Mouse (Mus musculus): ENCODE measurements at regions not wholly inside any gene's neighbourhood (a gene's known extent, or its start where the extent isn't known, plus 50 kb on each side); places are given as distances from the start of the nearest gene placed in this dataset.
A peak's percentile ranks its signal among the peaks of the same experiment; 100 is the strongest.

- Histone ChIP-seq H3K9me3 (replicated peaks) (no peaks in the 10 kb centered on the region), H3K4me3 (replicated peaks) (no peak overlapping the region), H3K27ac (replicated peaks) (no peak overlapping the region), H3K9ac (no peak overlapping the region), H3K4me2 (replicated peaks) (no peak overlapping the region), H3K4me1 (no peaks in the 10 kb centered on the region), H3K27me3 (no peaks in the 10 kb centered on the region), H3K36me3 (no peaks in the 10 kb centered on the region)
- 90% methylated on average over 4 of the region's 4 CpGs for WGBS
- ATAC-seq (ENCODE audit: insufficient number of reproducible peaks, low FRiP score, low TSS enrichment, low read depth): no peak
Observed at GRCm38 (mm10) chr7:64076764-64077360, 76.8 kb upstream of the Trpm1 start.

DNA sequence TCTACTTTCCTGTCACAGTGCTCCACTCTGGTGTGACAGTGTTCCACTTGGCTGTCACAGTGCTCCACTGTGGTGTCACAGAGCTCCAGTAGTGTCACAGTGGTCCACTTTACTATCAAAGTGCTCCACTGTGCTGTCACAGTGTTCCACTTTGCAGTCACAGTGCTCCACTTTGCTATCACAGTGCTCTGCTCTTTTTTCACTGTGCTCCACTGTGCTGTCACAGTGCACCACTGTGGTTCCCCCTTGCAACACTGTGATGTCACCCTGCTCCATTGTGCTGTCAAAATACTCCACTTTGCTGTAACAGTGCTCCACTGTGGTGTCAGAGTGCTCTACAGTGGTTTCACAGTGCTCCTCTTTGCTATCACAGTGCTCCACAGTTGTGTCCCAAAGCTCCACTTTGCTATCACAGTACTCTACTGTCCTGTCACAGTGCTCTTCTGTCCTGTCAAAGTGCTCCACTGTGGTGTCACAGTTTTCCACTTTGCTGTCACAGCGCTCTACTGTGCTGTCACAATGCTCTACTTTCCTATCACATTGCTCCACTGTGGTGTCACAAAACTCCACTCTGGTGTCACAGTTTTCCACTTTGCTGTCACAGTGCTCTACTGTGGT lies 77.8 kb upstream of the Trpm1 start:
- H3K4me1 ChIP-seq: no peaks in the 10 kb centered on the region
- no peak overlapping the region for H3K4me2 ChIP-seq (replicated peaks)
- H3K9ac ChIP-seq: no peak overlapping the region
- H3K4me3 ChIP-seq (replicated peaks): no peak overlapping the region
- H3K27me3 ChIP-seq: no peaks in the 10 kb centered on the region
- no peaks in the 10 kb centered on the region for H3K36me3 ChIP-seq
- no peak overlapping the region for H3K27ac ChIP-seq (replicated peaks)
- ATAC-seq (ENCODE audit: insufficient number of reproducible peaks, low FRiP score, low TSS enrichment, low read depth): no peak
- 85% methylated on average over 1 of the region's 1 CpGs for WGBS
- H3K9me3 ChIP-seq (replicated peaks): no peaks in the 10 kb centered on the region

DNA sequence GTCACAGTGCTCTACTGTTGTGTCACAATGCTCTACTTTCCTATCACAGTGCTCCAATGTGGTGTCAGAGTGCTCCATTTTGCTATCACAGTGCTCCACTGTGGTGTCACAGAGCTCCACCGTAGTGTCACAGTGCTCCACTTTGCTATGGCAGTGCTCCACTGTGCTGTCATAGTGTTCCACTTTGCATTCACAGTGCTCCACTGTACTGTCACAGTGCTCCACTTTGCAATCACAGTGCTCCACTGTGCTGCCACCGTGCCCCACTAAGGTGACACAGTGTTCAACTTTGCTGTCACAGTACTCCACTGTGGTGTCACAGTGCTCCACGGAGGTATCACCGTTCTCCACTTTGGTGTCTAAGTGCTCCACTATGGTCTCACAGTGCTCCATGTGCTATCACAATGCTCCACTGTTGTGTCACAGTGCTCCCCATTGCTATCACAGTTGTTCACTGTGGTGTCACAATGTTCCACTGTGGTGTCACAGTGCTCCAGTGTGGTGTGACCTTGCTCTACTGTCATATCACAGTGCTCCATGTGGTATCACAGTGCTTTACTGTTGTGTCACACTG lies 78.9 kb upstream of the Trpm1 start:
- WGBS: 94% methylated on average over 4 of the region's 4 CpGs
- 0 out of 2 replicates have a peak, but pooled peaks have one; percentile 16 for ATAC-seq (ENCODE audit: insufficient number of reproducible peaks, low FRiP score, low TSS enrichment, low read depth)
- H3K4me1 ChIP-seq: no peaks in the 10 kb centered on the region
- no peaks in the 10 kb centered on the region for H3K9me3 ChIP-seq (replicated peaks)
- no peak overlapping the region for H3K4me2 ChIP-seq (replicated peaks)
- H3K27ac ChIP-seq (replicated peaks): no peak overlapping the region
- no peak overlapping the region for H3K9ac ChIP-seq
- H3K36me3 ChIP-seq: no peaks in the 10 kb centered on the region
- H3K4me3 ChIP-seq (replicated peaks): no peak overlapping the region
- no peaks in the 10 kb centered on the region for H3K27me3 ChIP-seq

GRCm38 (mm10) chr7:64074186-64074585 lies 79.4 kb upstream of the Trpm1 start:
- no peaks in the 10 kb centered on the region for H3K36me3 ChIP-seq
- ATAC-seq (ENCODE audit: insufficient number of reproducible peaks, low FRiP score, low TSS enrichment, low read depth): no peak
- H3K4me1 ChIP-seq: no peaks in the 10 kb centered on the region
- H3K27me3 ChIP-seq: no peaks in the 10 kb centered on the region
- H3K27ac ChIP-seq (replicated peaks): no peak overlapping the region
- no peak overlapping the region for H3K9ac ChIP-seq
- H3K4me3 ChIP-seq (replicated peaks): no peak overlapping the region
- 89% methylated on average over 4 of the region's 4 CpGs for WGBS
- no peaks in the 10 kb centered on the region for H3K9me3 ChIP-seq (replicated peaks)
- no peak overlapping the region for H3K4me2 ChIP-seq (replicated peaks)

DNA sequence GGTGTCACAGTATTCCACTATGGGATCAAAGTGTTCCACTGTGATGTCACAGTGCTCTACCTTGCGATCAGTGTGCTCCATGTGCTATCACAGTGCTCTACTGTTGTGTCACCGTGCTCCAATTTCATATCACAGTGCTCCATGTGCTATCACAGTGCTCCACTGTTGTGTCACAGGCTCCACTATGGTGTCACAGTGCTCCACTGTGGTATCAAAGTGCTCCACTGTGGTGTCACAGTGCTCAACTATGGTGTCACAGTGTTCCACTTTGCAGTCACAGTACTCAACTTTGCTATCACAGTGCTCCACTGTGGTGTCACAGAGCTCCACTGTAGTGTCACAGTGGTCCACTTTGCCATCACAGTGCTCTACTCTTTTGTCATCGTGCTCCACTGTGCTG lies 79.9 kb upstream of the Trpm1 start:
- no peaks in the 10 kb centered on the region for H3K9me3 ChIP-seq (replicated peaks)
- no peak overlapping the region for H3K9ac ChIP-seq
- no peak overlapping the region for H3K4me3 ChIP-seq (replicated peaks)
- H3K27ac ChIP-seq (replicated peaks): no peak overlapping the region
- no peak overlapping the region for H3K4me2 ChIP-seq (replicated peaks)
- 96% methylated on average over 3 of the region's 3 CpGs for WGBS
- no peaks in the 10 kb centered on the region for H3K36me3 ChIP-seq
- ATAC-seq (ENCODE audit: insufficient number of reproducible peaks, low FRiP score, low TSS enrichment, low read depth): no peak
- no peaks in the 10 kb centered on the region for H3K27me3 ChIP-seq
- H3K4me1 ChIP-seq: no peaks in the 10 kb centered on the region

GRCm38 (mm10) chr7:64070930-64071329 lies 82.7 kb upstream of the Trpm1 start:
- Histone ChIP-seq H3K4me1 (no peaks in the 10 kb centered on the region), H3K4me3 (replicated peaks) (no peak overlapping the region), H3K27me3 (no peaks in the 10 kb centered on the region), H3K9ac (no peak overlapping the region), H3K27ac (replicated peaks) (no peak overlapping the region), H3K4me2 (replicated peaks) (no peak overlapping the region), H3K9me3 (replicated peaks) (no peaks in the 10 kb centered on the region), H3K36me3 (no peaks in the 10 kb centered on the region)
- ATAC-seq (ENCODE audit: insufficient number of reproducible peaks, low FRiP score, low TSS enrichment, low read depth): no peak
- 78% methylated on average over 5 of the region's 5 CpGs for WGBS

DNA sequence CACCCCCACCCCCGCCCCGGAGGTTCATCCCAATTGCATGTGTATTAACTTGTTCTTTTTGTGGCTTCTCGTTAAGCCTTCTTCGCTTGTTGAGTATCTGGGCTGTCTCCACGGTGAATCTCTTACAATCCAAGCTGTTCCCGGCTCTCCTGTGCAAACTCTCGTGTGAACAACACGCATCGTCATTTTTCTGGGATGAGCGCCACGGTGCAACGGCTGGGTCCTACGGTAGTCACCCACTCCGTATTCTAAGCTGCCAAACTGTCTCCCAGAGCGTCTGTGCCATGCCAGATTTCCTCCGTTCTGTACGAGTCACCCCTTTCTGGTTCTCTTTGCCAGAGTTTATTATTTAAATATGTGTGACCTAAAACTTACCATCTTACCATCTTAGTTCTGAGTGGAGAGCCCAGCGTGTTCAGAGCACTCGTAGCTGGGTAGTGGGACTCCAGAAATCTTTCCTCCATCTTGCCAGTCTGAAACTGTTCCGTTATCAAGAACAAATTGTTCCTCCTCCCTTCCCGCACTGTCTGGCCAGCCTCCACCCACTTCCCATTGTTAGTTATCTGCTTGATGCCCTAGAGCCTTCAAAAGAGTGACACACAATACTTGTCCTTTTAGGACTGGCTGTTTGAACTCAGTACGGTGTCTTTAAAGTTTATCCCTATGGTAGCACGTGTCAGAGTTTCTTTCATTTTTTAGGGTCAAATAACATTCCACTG lies 87.9 kb upstream of the Trpm1 start:
- H3K9ac ChIP-seq: no peak overlapping the region
- H3K4me1 ChIP-seq: 0 out of 2 replicates have a peak, but pooled peaks cover 7% of the 10 kb centered on the region
- H3K27ac ChIP-seq (replicated peaks): no peak overlapping the region
- no peak overlapping the region for H3K4me2 ChIP-seq (replicated peaks)
- no peak for ATAC-seq (ENCODE audit: insufficient number of reproducible peaks, low FRiP score, low TSS enrichment, low read depth)
- WGBS: 74% methylated on average over 23 of the region's 23 CpGs
- no peaks in the 10 kb centered on the region for H3K36me3 ChIP-seq
- no peaks in the 10 kb centered on the region for H3K9me3 ChIP-seq (replicated peaks)
- H3K4me3 ChIP-seq (replicated peaks): no peak overlapping the region
- no peaks in the 10 kb centered on the region for H3K27me3 ChIP-seq

DNA sequence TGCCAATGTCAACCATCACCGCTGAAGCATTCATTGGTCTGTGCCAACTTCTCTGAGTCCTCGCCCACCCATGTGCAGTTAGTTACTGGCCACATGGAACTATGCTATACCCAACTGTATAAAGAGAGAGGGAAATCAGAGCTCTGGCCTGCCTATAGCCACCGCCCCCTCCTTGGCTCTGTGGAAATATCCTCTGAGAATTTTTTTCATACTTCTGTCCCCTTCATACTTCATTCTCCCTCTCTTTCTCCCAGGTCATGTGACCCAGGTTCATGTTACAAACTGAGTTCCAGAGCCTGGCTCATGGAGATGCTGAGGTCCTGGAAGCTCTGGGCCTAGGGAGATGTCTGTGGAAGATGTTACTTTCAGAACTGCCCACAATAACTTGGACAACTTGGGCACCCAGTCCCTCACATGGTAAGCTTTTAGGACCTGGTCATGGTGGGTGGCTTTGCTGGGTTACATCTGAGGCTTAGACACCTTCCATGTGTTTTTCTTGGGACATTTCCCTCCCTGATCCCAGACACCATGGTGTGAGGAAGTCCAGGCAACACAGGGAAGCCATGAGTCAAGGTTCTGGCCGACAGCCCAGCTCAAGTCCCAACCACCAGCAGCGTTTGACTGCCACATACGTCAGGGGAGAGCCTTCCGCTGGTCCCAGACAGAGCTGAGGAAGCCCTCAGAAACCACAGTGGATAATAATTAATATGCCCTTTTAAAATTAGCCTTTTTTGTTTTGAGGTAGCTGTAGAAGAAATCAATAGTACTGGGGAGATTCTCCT lies 89.0 kb upstream of the Trpm1 start:
- no peak overlapping the region for H3K4me2 ChIP-seq (replicated peaks)
- no peaks in the 10 kb centered on the region for H3K27me3 ChIP-seq
- H3K36me3 ChIP-seq: no peaks in the 10 kb centered on the region
- H3K9me3 ChIP-seq (replicated peaks): no peaks in the 10 kb centered on the region
- 0 out of 2 replicates have a peak, but pooled peaks cover 7% of the 10 kb centered on the region for H3K4me1 ChIP-seq
- ATAC-seq (ENCODE audit: insufficient number of reproducible peaks, low FRiP score, low TSS enrichment, low read depth): no peak; the same call in 1 of the 2 replicates
- H3K4me3 ChIP-seq (replicated peaks): no peak overlapping the region
- H3K9ac ChIP-seq: no peak overlapping the region
- WGBS: 63% methylated on average over 7 of the region's 7 CpGs
- no peak overlapping the region for H3K27ac ChIP-seq (replicated peaks)

GRCm38 (mm10) chr7:64061170-64061569 lies 92.5 kb upstream of the Trpm1 start:
- no peak for ATAC-seq (ENCODE audit: insufficient number of reproducible peaks, low FRiP score, low TSS enrichment, low read depth)
- WGBS: 64% methylated on average over 4 of the region's 4 CpGs
- H3K27ac ChIP-seq (replicated peaks): no peak overlapping the region
- no peak overlapping the region for H3K4me3 ChIP-seq (replicated peaks)
- H3K4me2 ChIP-seq (replicated peaks): no peak overlapping the region
- H3K9me3 ChIP-seq (replicated peaks): no peaks in the 10 kb centered on the region
- 0 out of 2 replicates have a peak, but pooled peaks cover 7% of the 10 kb centered on the region for H3K4me1 ChIP-seq
- no peak overlapping the region for H3K9ac ChIP-seq
- H3K27me3 ChIP-seq: no peaks in the 10 kb centered on the region
- no peaks in the 10 kb centered on the region for H3K36me3 ChIP-seq

- Histone ChIP-seq H3K4me3 (replicated peaks) (no peak overlapping the region), H3K27me3 (no peaks in the 10 kb centered on the region), H3K36me3 (no peaks in the 10 kb centered on the region), H3K27ac (replicated peaks) (no peak overlapping the region), H3K9ac (no peak overlapping the region), H3K9me3 (replicated peaks) (no peaks in the 10 kb centered on the region), H3K4me2 (replicated peaks) (no peak overlapping the region), H3K4me1 (0 out of 2 replicates have a peak, but pooled peaks cover 7% of the 10 kb centered on the region)
- ATAC-seq (ENCODE audit: insufficient number of reproducible peaks, low FRiP score, low TSS enrichment, low read depth): no peak
- 80% methylated on average over 1 of the region's 1 CpGs for WGBS
Observed at GRCm38 (mm10) chr7:64060582-64060981, 93.1 kb upstream of the Trpm1 start.

DNA sequence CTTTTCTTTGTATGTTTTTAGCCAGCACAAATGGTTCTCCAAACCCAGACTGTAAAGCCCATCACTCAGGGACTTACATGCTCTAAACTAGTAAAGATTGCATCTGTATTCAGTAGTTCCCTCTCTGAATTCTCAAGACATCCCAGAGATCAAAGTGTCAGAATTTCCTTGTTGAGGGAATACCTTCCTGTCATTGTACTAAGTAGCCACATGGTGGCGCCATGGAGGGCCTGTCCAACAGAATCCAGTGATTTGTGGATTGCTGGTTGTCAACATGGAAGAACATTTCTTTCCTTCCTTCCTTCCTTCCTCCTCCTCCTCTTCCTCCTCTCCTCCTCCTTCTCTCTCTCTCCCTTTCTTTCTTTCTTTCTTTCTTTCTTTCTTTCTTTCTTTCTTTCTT lies 93.6 kb upstream of the Trpm1 start:
- WGBS: 4% methylated on average over 1 of the region's 1 CpGs
- H3K4me1 ChIP-seq: 0 out of 2 replicates have a peak, but pooled peaks cover 7% of the 10 kb centered on the region

More for the DNA sequence above, 93.6 kb upstream of the Trpm1 start:
- Histone ChIP-seq H3K4me2 (replicated peaks) (no peak overlapping the region), H3K9ac (no peak overlapping the region), H3K4me3 (replicated peaks) (no peak overlapping the region), H3K9me3 (replicated peaks) (no peaks in the 10 kb centered on the region), H3K27ac (replicated peaks) (no peak overlapping the region), H3K36me3 (no peaks in the 10 kb centered on the region), H3K27me3 (no peaks in the 10 kb centered on the region)
- no peak for ATAC-seq (ENCODE audit: insufficient number of reproducible peaks, low FRiP score, low TSS enrichment, low read depth)
